Mouse (Mus musculus): ENCODE measurements at regions not wholly inside any gene's neighbourhood (a gene's known extent, or its start where the extent isn't known, plus 50 kb on each side); places are given as distances from the start of the nearest gene placed in this dataset.

DNA sequence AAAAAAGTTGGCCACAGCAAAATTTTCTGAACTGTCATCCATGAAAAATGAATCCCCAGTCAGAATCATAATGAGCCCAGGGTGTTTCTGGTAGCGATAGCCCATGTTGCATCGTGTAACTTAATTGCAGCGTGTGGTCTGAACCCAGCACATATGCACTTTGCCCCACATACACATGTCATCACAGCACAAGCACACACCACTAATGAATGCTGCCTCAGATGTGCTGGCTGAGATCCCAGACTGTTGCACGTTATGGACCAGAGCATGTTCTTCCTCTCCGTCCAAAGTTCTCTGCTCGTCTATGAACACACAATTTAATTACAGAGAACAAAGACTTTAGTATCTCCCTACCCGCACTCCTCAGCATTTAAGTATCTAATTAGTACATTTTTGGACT lies 61.5 kb upstream of the Bmper start:
- TF ChIP-seq GATA4 (IDR thresholded peaks at IDR 0.05; ENCODE audit: insufficient replicate concordance, low read length) = no peak

- TF ChIP-seq GATA4 (IDR thresholded peaks at IDR 0.05; ENCODE audit: insufficient replicate concordance, low read length) = no peak
These were observed 55.8 kb upstream of the Bmper start for GRCm38 (mm10) chr9:23167056-23167591.

- no peak for TF ChIP-seq GATA4 (IDR thresholded peaks at IDR 0.05; ENCODE audit: insufficient replicate concordance, low read length)
These were observed 55.2 kb upstream of the Bmper start for GRCm38 (mm10) chr9:23167716-23168115.

DNA sequence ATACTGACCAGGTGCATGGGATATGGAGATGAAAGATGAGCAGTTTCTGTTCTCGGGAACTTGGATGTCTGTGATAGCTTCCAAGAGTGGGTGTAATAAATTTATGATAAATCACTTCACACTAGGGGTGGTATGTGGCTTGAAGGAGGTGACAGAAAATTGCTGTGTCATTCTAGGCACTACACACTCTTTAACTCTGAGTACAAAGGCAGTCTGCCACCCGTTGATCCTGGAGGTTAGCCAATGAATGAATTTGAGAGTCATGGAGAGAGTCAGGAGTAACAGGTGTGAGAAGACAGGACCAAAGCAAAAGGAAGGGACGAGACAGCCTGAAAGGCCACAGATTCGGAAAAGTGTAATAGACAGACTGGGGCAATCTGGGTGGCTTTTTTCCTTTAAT lies 54.7 kb upstream of the Bmper start:
- TF ChIP-seq GATA4 (IDR thresholded peaks at IDR 0.05; ENCODE audit: insufficient replicate concordance, low read length) = no peak

GRCm38 (mm10) chr9:23171361-23171760 lies 51.5 kb upstream of the Bmper start:
- TF ChIP-seq GATA4 (IDR thresholded peaks at IDR 0.05; ENCODE audit: insufficient replicate concordance, low read length) = no peak

All from liver, adult (tissue).